Mouse (Mus musculus): ENCODE results near the gene Gm8909. TPM values are rescaled to one million over a fixed set of nuclear protein-coding genes. Genes with fewer than 3 reads are reported as not detected.
A peak's percentile ranks its signal among the peaks of the same experiment; 100 is the strongest.
"Not testable (repeated sequence)": the region's sequence is repeated elsewhere in the genome, so short reads cannot be mapped to it uniquely, and the experiment has no call there.

The Gm8909 gene
- total RNA-seq, 2 experiments from 2014 or later, result not detected

- intact Hi-C loops (cut with DNase I); DNase-seq (ENCODE audit: extremely low spot score in 1 of 2, low spot score in 2 of 2): not testable (repeated sequence)
Observed at GRCm38 (mm10) chr17:36169094-36169493, 757 bp upstream of the Gm8909 start.

GRCm38 (mm10) chr17:36167306-36168038 is 865 bp downstream of the Gm8909 start:
- intact Hi-C loops (cut with DNase I), result no loop called here
- DNase-seq (ENCODE audit: extremely low spot score in 1 of 2, low spot score in 2 of 2), result no peak

- DNase-seq (ENCODE audit: extremely low spot score in 1 of 2, low spot score in 2 of 2); intact Hi-C loops (cut with DNase I): not testable (repeated sequence)
Observed at GRCm38 (mm10) chr17:36166901-36167300, 1.4 kb downstream of the Gm8909 start.

- DNase-seq (ENCODE audit: extremely low spot score in 1 of 2, low spot score in 2 of 2), result no peak
- intact Hi-C loops (cut with DNase I), result no loop called here
Observed at GRCm38 (mm10) chr17:36161129-36162051, 6.9 kb downstream of the Gm8909 start.

- DNase-seq (ENCODE audit: extremely low spot score in 1 of 2, low spot score in 2 of 2); intact Hi-C loops (cut with DNase I): not testable (repeated sequence)
Observed at GRCm38 (mm10) chr17:36158264-36158663, 10.1 kb downstream of the Gm8909 start.

DNA sequence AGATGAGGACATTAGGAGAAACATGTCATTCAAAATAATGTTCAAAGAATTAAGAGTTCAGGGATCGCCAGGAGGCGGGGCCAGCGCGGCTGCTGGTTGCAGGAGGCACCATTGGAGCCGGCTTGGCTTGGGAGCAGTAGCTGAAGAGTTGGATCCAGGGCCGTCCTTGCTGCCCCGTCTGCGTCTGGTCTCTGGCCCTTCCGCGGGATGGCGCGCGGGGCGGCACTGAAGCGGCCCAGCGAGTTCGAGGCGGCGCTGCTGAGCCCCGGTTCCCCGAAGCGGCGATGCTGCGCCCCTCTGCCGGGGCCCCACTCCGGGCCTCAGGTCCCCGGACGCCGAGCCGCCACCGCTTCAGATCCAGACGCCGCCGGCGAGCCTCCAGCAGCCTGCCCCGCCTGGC is 10.6 kb downstream of the Gm8909 start:
- intact Hi-C loops (cut with DNase I); DNase-seq (ENCODE audit: extremely low spot score in 1 of 2, low spot score in 2 of 2): not testable (repeated sequence)

- intact Hi-C loops (cut with DNase I), result no loop called here
- DNase-seq (ENCODE audit: extremely low spot score in 1 of 2, low spot score in 2 of 2), result no peak
Observed at GRCm38 (mm10) chr17:36154271-36155149, 13.8 kb downstream of the Gm8909 start.

DNA sequence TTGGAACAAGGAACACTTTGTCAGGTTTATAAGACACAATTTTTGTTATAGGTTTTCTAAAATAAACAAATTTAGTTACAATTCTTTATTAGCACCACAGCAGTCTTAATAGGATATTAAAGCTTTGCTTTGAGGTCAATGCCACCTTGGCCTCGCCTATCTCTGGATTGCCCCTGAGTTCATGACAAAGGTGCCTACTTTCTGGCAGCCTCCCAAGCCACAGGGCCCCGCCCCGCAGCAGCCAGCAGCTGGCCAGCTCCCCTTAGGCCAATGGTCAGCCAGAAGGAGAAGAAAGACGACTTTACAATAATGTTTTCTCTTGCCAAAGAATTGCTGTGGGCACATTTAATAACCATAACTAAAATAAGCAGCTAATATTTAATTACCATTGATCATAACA is 17.1 kb downstream of the Gm8909 start:
- intact Hi-C loops (cut with DNase I); DNase-seq (ENCODE audit: extremely low spot score in 1 of 2, low spot score in 2 of 2): not testable (repeated sequence)

- intact Hi-C loops (cut with DNase I); DNase-seq (ENCODE audit: extremely low spot score in 1 of 2, low spot score in 2 of 2): not testable (repeated sequence)
Observed at GRCm38 (mm10) chr17:36148468-36148867, 19.9 kb downstream of the Gm8909 start.

- intact Hi-C loops (cut with DNase I); DNase-seq (ENCODE audit: extremely low spot score in 1 of 2, low spot score in 2 of 2): not testable (repeated sequence)
Observed at GRCm38 (mm10) chr17:36146937-36147336, 21.4 kb downstream of the Gm8909 start.

GRCm38 (mm10) chr17:36145861-36146156 is 22.5 kb downstream of the Gm8909 start:
- intact Hi-C loops (cut with DNase I), result not testable (repeated sequence)

GRCm38 (mm10) chr17:36145111-36145860 is 23.1 kb downstream of the Gm8909 start:
- peak in 1 of 2 experiments; percentile 43 for DNase-seq (ENCODE audit: extremely low spot score in 1 of 2, low spot score in 2 of 2)
- intact Hi-C loops (cut with DNase I), result no loop called here

More at GRCm38 (mm10) chr17:36145861-36146156, 22.5 kb downstream of the Gm8909 start:
- not testable (repeated sequence) for DNase-seq (ENCODE audit: extremely low spot score in 1 of 2, low spot score in 2 of 2)

DNA sequence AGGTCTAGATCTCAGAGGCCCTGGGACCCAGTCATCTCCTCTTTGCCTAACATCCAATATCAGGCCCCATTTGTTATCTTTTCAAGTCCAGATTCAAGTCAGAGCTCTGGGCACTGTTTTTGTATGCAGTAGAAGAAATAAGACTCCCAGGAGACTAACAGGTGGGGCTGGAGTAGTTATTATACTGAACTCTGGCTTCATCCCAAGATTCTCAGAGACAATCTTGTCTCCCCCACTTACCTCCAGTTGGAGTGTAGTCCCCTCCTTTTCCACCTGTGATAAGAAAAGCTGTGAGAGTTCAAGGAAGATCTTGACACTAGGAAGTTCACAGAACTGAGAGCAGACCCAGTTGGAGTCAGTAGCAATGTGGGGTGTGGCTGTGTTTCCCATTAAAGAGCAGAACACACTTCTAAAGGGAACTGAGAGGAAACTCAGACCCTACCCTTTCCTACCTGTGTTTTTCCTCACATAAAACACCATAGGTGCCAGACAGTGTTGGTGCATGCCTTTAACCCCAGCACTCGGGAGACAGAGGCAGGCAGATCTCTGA is 32.0 kb downstream of the Gm8909 start:
- intact Hi-C loops (cut with DNase I), result loop anchor here (10.0 kb wide), 1 partner anchor 72 kb away; no protein-coding TSS in a partner anchor

GRCm38 (mm10) chr17:36135421-36136231 is 32.7 kb downstream of the Gm8909 start:
- DNase-seq (ENCODE audit: extremely low spot score in 1 of 2, low spot score in 2 of 2), result not testable (repeated sequence)
- intact Hi-C loops (cut with DNase I), result loop anchor here (10.0 kb wide), 1 partner anchor 71 kb away; no protein-coding TSS in a partner anchor

More for the DNA sequence above, 32.0 kb downstream of the Gm8909 start:
- DNase-seq (ENCODE audit: extremely low spot score in 1 of 2, low spot score in 2 of 2), result not testable (repeated sequence)

- intact Hi-C loops (cut with DNase I), result loop anchor here (10.0 kb wide), 1 partner anchor 67 kb away; no protein-coding TSS in a partner anchor
- DNase-seq (ENCODE audit: extremely low spot score in 1 of 2, low spot score in 2 of 2), result no peak
Observed at GRCm38 (mm10) chr17:36131516-36132265, 36.6 kb downstream of the Gm8909 start.
